Comparison of ENCODE assay signal across 9 mouse cellular contexts in the genomic region with DNA sequence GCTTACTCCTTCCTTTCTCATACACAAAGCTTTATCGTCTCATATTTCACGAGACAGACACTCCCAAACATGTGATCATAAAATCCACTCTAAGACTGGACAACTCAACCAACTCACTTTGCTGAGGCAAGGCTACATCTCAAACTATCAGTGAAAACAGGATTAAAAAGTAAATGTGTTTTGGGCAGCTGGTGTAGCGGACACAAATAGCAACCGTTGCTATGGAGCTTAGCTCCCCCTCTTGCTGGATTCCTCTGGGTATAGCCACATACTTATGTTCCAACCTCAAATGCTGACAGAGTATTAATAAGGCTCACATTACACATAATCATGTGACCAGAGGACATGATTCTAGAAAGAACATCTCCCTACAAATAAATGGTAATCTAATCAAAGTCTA. TPM values are rescaled to one million over a fixed set of nuclear protein-coding genes. Genes with fewer than 3 reads are reported as not detected.
A peak's percentile ranks its signal among the peaks of the same experiment; 100 is the strongest.
DNase-seq lines count a peak whose midpoint lies in the region; ATAC-seq lines count a peak whose summit lies in the region.
"Had no signal": no experiment of that assay in that cellular context is flagged by ENCODE, and none has a peak within 500 bp of the region (broad histone marks: within the 10 kb centered on the region; RNA-seq: fewer than 3 reads in every experiment).

No protein-coding gene starts in this region.

- peaks cover 35% of the 10 kb centered on the region for H3K36me3 ChIP-seq in heart, embryonic 14.5 days (ENCODE audit: control insufficient read depth, insufficient read depth, low read length)
- peaks cover 21% of the 10 kb centered on the region for H3K36me3 ChIP-seq in lung, embryonic 16.5 days (ENCODE audit: control insufficient read depth, insufficient read depth, low read length)

- H3K9me3 ChIP-seq in heart, embryonic 14.5 days (ENCODE audit: control insufficient read depth, low read length): no peaks in the 10 kb centered on the region
- H3K9me3 ChIP-seq in lung, embryonic 16.5 days (ENCODE audit: control insufficient read depth, low read length): no peaks in the 10 kb centered on the region

- H3K9ac ChIP-seq in heart, embryonic 14.5 days (ENCODE audit: low read length): 0 out of 2 replicates have a peak overlapping the region, but pooled peaks have one; percentile 11
- H3K9ac ChIP-seq in lung, embryonic 16.5 days (ENCODE audit: low read length): no peak overlapping the region

- peak overlapping the region; percentile 58 for H3K4me2 ChIP-seq in heart, embryonic 14.5 days (ENCODE audit: low read length)
- peak overlapping the region; percentile 41; the same call in 1 of the 2 replicates for H3K4me2 ChIP-seq in lung, embryonic 16.5 days (ENCODE audit: low read depth, low read length)

- WGBS in heart, embryonic 14.5 days: 26% methylated on average over 4 of the region's 4 CpGs
- 32% methylated on average over 4 of the region's 4 CpGs for WGBS in lung, embryonic 16.5 days

- ATAC-seq in frontal cortex, adult (ENCODE audit: low TSS enrichment): peak; percentile 92
- peak; percentile 76 for ATAC-seq in heart, embryonic 14.5 days (ENCODE audit: insufficient number of reproducible peaks, insufficient read depth, low FRiP score, low read depth)
- peak; percentile 93 for ATAC-seq in lung, embryonic 16.5 days (ENCODE audit: low read depth)
- ATAC-seq in activated CD4-positive, CD25-positive, alpha-beta regulatory T cell, adult 4 months: no peak

- peak overlapping the region in 1 of 2 experiments; percentile 15; a peak in 3 of 4 replicates for H3K4me3 ChIP-seq in heart, embryonic 14.5 days (ENCODE audit: control insufficient read depth in 1 of 2, insufficient read depth in 1 of 2, low read depth in 1 of 2, low read length in 2 of 2)
- H3K4me3 ChIP-seq in lung, embryonic 16.5 days (ENCODE audit: low read length): 0 out of 2 replicates have a peak overlapping the region, but pooled peaks have one; percentile 8
- H3K4me3 ChIP-seq: erythroblast, embryonic 14.5 days had no signal

- no peak for DNase-seq in frontal cortex, postnatal 25 days (ENCODE audit: low spot score in 2 of 2)
- peak; percentile 14 for DNase-seq in brain, embryonic 18.5 days (ENCODE audit: low read depth, low spot score)
- peak; percentile 55 for DNase-seq in telencephalon, adult 2 months (ENCODE audit: low read depth, low spot score)
- no peak for DNase-seq in ovary, postnatal 14 days (ENCODE audit: low spot score)

- H3K4me1 ChIP-seq in heart, embryonic 14.5 days (ENCODE audit: control insufficient read depth in 2 of 2, insufficient read depth in 2 of 2, low read length in 2 of 2): peaks cover 2 to 24% of the 10 kb centered on the region in 2 experiments; a peak in 2 of 4 replicates
- peaks cover 14% of the 10 kb centered on the region for H3K4me1 ChIP-seq in lung, embryonic 16.5 days (replicated peaks; ENCODE audit: control insufficient read depth, insufficient read depth, low read length)

- H3K27ac ChIP-seq in heart, embryonic 14.5 days (replicated peaks in 1 of 2; ENCODE audit: control insufficient read depth in 1 of 2, insufficient read depth in 1 of 2, low read depth in 2 of 2, low read length in 2 of 2): peak overlapping the region; percentile 55 to 72
- H3K27ac ChIP-seq in lung, embryonic 16.5 days (ENCODE audit: low read length): peak overlapping the region; percentile 59

- H3K27me3 ChIP-seq in heart, embryonic 14.5 days (ENCODE audit: control insufficient read depth, insufficient read depth, low read length): no peaks in the 10 kb centered on the region
- H3K27me3 ChIP-seq in lung, embryonic 16.5 days (ENCODE audit: control insufficient read depth, insufficient read depth, low read depth, low read length): no peaks in the 10 kb centered on the region

RNA-seq across cellular contexts. Expression of a gene that starts 29.9 kb away (rescaled TPM):
- 47.1 and 51.9 TPM in 2 replicates for polyA plus RNA-seq in heart, embryonic 14.5 days (2014; fragmentation: Nextera tagmentation; extraction: Ambion mirVana)
- 31.1 and 32.5 TPM in 2 replicates for polyA plus RNA-seq in lung, embryonic 16.5 days (2015; fragmentation: Nextera tagmentation; extraction: Ambion mirVana)
- polyA plus RNA-seq in activated CD4-positive, CD25-positive, alpha-beta regulatory T cell, adult 4 months (2017; shearing (Covaris generic)): 10 to 100 TPM; 11.0 to 15.4 TPM
- polyA plus RNA-seq: erythroblast, embryonic 14.5 days had no signal

Comparison
In these comparisons a context has a peak if more than half of its experiments do, and no peak if none do; other contexts are left out.
1. DNase-seq: peak in brain, embryonic 18.5 days (single experiment) and telencephalon, adult 2 months (single experiment); none in frontal cortex, postnatal 25 days (0 of 2) and ovary, postnatal 14 days (single experiment).